Mouse (Mus musculus) forebrain, postnatal 0 days (tissue): ENCODE data around the gene Usp29. TPM values are rescaled to one million over a fixed set of nuclear protein-coding genes. Genes with fewer than 3 reads are reported as not detected.

Experiments used
- ATAC-seq: fragments of 200-750 bp; cut with Nextera tagmentation; 2 replicates; pipeline ENCODE4 v1.8.0; 2017; ENCODE audit warnings: mild to moderate bottlenecking, moderate library complexity
- DNase-seq: peaks from one replicate; pipeline ENCODE4 v3.0.0-alpha.2; 2015
- H3K27ac ChIP-seq: fragments of 300-500 bp; sonication (generic); 2 replicates; pipeline ENCODE4 v1.5.1; 2014; ENCODE audit warnings: low read depth, mild to moderate bottlenecking, antibody characterized with exemption, low read length, moderate library complexity, mixed read lengths
- H3K27me3 ChIP-seq: fragments of 300-500 bp; sonication (generic); 2 replicates; pipeline ENCODE4 v1.6.1; 2014; ENCODE audit warnings: mild to moderate bottlenecking, low read length, mixed read lengths; ENCODE audit not compliant: insufficient read depth
- H3K36me3 ChIP-seq: fragments of 300-500 bp; sonication (generic); 2 replicates; pipeline ENCODE4 v1.6.1; 2014; ENCODE audit warnings: mild to moderate bottlenecking, moderate library complexity; ENCODE audit not compliant: insufficient read depth
- H3K4me1 ChIP-seq: fragments of 300-500 bp; sonication (generic); 2 replicates; pipeline ENCODE4 v1.6.1; 2014; ENCODE audit warnings: antibody characterized with exemption; ENCODE audit not compliant: insufficient read depth
- H3K4me2 ChIP-seq: fragments of 300-500 bp; sonication (generic); 2 replicates; pipeline ENCODE4 v1.6.1; 2014; ENCODE audit warnings: low read depth, mild to moderate bottlenecking, moderate library complexity
- H3K4me3 ChIP-seq: fragments of 300-500 bp; sonication (generic); 2 replicates; pipeline ENCODE4 v1.5.1; 2014; ENCODE audit warnings: low read depth, low read length, mixed read lengths
- H3K9ac ChIP-seq: fragments of 300-500 bp; sonication (generic); 2 replicates; pipeline ENCODE4 v1.6.1; 2014; ENCODE audit warnings: mild to moderate bottlenecking
- H3K9me3 ChIP-seq: fragments of 300-500 bp; sonication (generic); 2 replicates; pipeline ENCODE4 v1.6.1; 2016; ENCODE audit warnings: low read length
- CTCF ChIP-seq: sonication (generic); IDR thresholded peaks from 2 replicates; pipeline ENCODE4 v1.5.1; 2016; ENCODE audit warnings: antibody characterized with exemption, control low read depth, low read depth
- WGBS: fragments of 180-500 bp; shearing (Covaris S2); extraction: QIAGEN DNeasy Blood & Tissue Kit; methylation state at CpG from one replicate; pipeline ENCODE4 v1.1.7; 2014; 5-methylcytosine and 5-hydroxymethylcytosine counted together
- polyA plus RNA-seq: library from polyadenylated mRNA; unstranded; fragments of >200 nt; fragmentation: Nextera tagmentation; extraction: Ambion mirVana; gene quantifications from 2 replicates; pipeline ENCODE4 v1.2.1, GENCODE M21; 2015
- total RNA-seq: library from RNA; depleted of rRNA; stranded (reverse); fragments of >200 nt; gene quantifications from 2 replicates; pipeline ENCODE4 v1.2.3, GENCODE M21; 2014

Usp29 gene
- total and polyA plus RNA-seq, 2 experiments from 2014 or later: 21.9 to 97.8 TPM

DNA sequence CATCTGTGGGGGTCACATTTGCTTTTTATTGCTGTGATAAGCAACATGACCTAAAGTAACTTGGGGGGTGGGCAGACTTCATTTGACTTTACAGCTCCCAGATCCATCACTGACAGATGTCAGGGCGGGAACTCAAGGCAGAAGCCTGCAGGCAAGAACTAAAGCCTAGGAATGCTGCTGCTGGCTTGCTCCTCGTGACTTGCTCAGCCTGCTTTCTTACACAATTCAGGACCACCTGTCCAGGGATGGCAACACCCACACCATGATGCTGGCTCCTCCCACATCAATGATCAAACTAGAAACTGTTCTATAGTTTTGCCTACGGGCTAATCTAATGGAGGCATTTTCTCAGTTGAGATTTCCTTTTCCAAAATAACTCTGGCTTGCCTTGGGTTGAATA, 63.4 kb downstream of the Usp29 start:
- Histone ChIP-seq H3K4me1 (no peaks in the 10 kb centered on the region), H3K9me3 (no peaks in the 10 kb centered on the region), H3K4me2 (no peak overlapping the region), H3K27ac (no peak overlapping the region), H3K4me3 (no peak overlapping the region), H3K9ac (no peak overlapping the region), H3K27me3 (no peaks in the 10 kb centered on the region), H3K36me3 (no peaks in the 10 kb centered on the region)
- TF ChIP-seq CTCF: no peak
- 81% methylated on average over 3 of the region's 3 CpGs for WGBS
- ATAC-seq (no peak), DNase-seq (no peak)

DNA sequence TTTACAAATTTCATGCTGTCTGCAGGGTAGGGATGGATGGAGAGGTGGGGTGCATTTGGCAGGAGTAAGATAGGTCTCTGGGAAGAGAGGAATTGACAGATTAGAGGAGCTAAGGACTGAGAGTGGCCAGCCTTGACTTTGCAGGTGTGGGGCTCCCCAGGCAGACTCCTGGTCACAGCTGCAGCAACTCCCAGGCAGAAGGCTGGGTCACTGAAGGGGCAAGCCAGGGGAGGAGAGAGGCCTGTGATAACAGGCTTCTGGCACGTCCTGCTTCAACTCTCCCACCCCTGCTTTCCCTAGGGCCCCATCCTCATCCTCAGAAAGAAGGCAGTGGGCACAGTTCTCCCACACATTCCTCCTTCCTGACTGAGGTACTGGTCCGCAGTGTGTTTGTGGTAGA, 67.0 kb downstream of the Usp29 start:
- no peak overlapping the region for H3K27ac ChIP-seq
- DNase-seq (no peak), ATAC-seq (no peak)
- no peaks in the 10 kb centered on the region for H3K27me3 ChIP-seq
- H3K4me1 ChIP-seq: no peaks in the 10 kb centered on the region
- H3K9ac ChIP-seq: no peak overlapping the region
- no peak overlapping the region for H3K4me2 ChIP-seq
- TF ChIP-seq CTCF: no peak
- WGBS: 94% methylated on average over 2 of the region's 2 CpGs
- H3K36me3 ChIP-seq: no peaks in the 10 kb centered on the region
- no peaks in the 10 kb centered on the region for H3K9me3 ChIP-seq
- no peak overlapping the region for H3K4me3 ChIP-seq

- WGBS: 77% methylated on average over 9 of the region's 9 CpGs
- H3K4me3 ChIP-seq: no peak overlapping the region
- DNase-seq: no peak
- H3K27ac ChIP-seq: no peak overlapping the region
- ATAC-seq: no peak
- no peaks in the 10 kb centered on the region for H3K27me3 ChIP-seq
- no peak overlapping the region for H3K4me2 ChIP-seq
- no peaks in the 10 kb centered on the region for H3K9me3 ChIP-seq
- no peaks in the 10 kb centered on the region for H3K4me1 ChIP-seq
- no peak for TF ChIP-seq CTCF
- no peak overlapping the region for H3K9ac ChIP-seq
- no peaks in the 10 kb centered on the region for H3K36me3 ChIP-seq
Observed at GRCm38 (mm10) chr7:6799105-6799805, 68.9 kb downstream of the Usp29 start.

DNA sequence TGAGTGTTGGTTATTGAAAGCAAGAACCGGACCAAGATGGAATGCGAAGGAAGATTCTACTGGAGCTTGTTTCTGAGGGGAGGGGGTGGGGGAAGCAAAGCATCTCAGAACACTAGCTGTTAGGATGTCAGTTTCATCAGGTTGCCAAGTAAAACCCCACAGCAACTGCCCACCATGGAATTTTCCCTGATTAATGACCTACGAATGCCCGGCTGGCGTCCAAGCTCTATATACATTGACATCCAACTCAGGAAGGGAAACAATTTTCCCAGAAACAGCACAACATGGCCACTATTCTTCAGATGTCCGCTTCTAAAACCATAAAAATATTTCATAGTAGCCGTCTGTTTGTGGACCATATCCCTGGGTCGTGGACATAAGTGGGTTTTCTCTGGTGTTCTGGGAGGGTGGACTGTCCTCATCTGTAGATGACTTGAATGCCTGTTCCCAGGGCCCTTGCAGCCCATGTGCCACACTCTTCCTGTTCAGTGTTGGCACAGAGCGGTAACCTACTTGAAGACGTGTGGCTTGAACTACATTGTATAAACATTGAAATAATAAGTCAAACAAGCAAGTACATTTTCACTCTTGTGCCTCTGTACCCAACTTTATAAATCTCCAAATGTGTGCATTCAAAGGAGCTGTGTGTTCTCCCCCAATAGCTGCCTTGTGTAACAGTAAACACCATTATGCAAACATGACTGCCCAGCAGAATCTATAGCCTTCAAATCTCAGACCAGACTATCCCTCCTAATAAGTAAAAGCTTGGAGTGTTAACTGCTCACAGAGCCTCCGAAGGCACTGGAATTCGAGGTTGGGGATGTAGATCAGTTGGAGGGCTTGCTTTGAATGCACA, 70.4 kb downstream of the Usp29 start:
- 86% methylated on average over 12 of the region's 12 CpGs for WGBS

DNA sequence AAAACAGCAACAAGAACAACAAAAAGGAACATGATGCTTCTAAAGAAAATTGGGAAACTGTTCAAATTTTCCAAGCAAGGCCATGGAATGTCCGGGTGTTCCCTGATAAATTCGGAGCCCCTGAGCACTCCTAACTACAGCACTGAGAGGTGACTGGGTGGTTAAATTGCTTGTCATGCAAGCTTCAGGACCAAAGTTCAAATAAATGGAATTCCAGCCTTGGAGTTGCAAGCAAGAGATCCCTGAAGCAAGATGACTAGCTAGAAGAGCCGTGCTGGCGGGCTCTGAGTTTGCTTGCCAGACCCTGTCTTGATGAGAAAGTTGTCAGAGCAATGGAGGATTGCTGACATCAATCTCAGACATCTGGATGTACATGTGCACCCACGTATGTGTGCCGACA, 71.3 kb downstream of the Usp29 start:
- ATAC-seq (no peak), DNase-seq (no peak)
- Histone ChIP-seq H3K27me3 (no peaks in the 10 kb centered on the region), H3K9ac (no peak overlapping the region), H3K27ac (no peak overlapping the region), H3K4me3 (no peak overlapping the region), H3K9me3 (no peaks in the 10 kb centered on the region), H3K4me2 (no peak overlapping the region), H3K4me1 (no peaks in the 10 kb centered on the region), H3K36me3 (no peaks in the 10 kb centered on the region)
- no peak for TF ChIP-seq CTCF
- WGBS: 90% methylated on average over 6 of the region's 6 CpGs

More for the DNA sequence above, 70.4 kb downstream of the Usp29 start:
- Histone ChIP-seq H3K4me3 (no peak overlapping the region), H3K27me3 (no peaks in the 10 kb centered on the region), H3K36me3 (no peaks in the 10 kb centered on the region), H3K9me3 (no peaks in the 10 kb centered on the region), H3K27ac (no peak overlapping the region), H3K4me2 (no peak overlapping the region), H3K4me1 (no peaks in the 10 kb centered on the region), H3K9ac (no peak overlapping the region)
- ATAC-seq (no peak), DNase-seq (no peak)
- no peak for TF ChIP-seq CTCF

- no peak for TF ChIP-seq CTCF
- peak overlapping the region; percentile 21; the same call in 1 of the 2 replicates for H3K27ac ChIP-seq
- H3K9me3 ChIP-seq: no peaks in the 10 kb centered on the region
- no peak overlapping the region for H3K4me3 ChIP-seq
- H3K27me3 ChIP-seq: no peaks in the 10 kb centered on the region
- ATAC-seq (peak; percentile 93), DNase-seq (peak; percentile 77)
- H3K9ac ChIP-seq: no peak overlapping the region
- no peaks in the 10 kb centered on the region for H3K36me3 ChIP-seq
- no peaks in the 10 kb centered on the region for H3K4me1 ChIP-seq
- no peak overlapping the region for H3K4me2 ChIP-seq
- 8% methylated on average over 3 of the region's 3 CpGs for WGBS
Observed at GRCm38 (mm10) chr7:6810556-6810955, 80.2 kb downstream of the Usp29 start.

GRCm38 (mm10) chr7:6814971-6815370, 84.6 kb downstream of the Usp29 start:
- no peaks in the 10 kb centered on the region for H3K4me1 ChIP-seq
- DNase-seq (no peak), ATAC-seq (no peak)
- H3K9ac ChIP-seq: no peak overlapping the region
- no peaks in the 10 kb centered on the region for H3K27me3 ChIP-seq
- no peak overlapping the region for H3K4me3 ChIP-seq
- H3K36me3 ChIP-seq: no peaks in the 10 kb centered on the region
- H3K4me2 ChIP-seq: no peak overlapping the region
- no peak for TF ChIP-seq CTCF
- WGBS: 15% methylated on average over 8 of the region's 8 CpGs
- no peaks in the 10 kb centered on the region for H3K9me3 ChIP-seq
- no peak overlapping the region for H3K27ac ChIP-seq
